Mouse (Mus musculus): Measurements from ENCODE around the gene Serpinb1a.

DNA sequence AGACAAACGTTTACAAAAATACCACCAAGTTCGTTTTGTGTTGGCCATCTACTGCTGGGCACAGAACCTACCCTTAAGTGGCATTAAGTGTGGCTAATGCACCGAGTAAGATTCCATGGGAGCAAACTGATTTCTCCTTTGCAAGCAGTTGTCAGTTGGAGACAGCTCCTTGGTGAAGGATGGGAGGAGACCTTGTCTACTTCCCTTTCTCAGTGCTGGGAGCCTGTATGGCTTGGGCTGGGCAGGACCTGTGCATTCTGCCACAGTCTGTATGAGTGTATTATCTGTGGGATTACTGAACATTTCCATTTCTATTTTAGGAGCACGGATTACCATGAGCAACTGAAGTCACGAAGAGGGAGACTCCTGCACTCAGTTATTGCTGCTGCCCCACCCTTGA, 17.9 kb upstream of the Serpinb1a start:
- no peak for TF ChIP-seq CTCF (IDR thresholded peaks at IDR 0.05)
- no peak for TF ChIP-seq EP300 (IDR thresholded peaks at IDR 0.05)

Measured in lung, postnatal 0 days (tissue).